Mouse (Mus musculus) adrenal gland, adult 18-20 months (tissue): ENCODE measurements at regions not wholly inside any gene's neighbourhood (a gene's known extent, or its start where the extent isn't known, plus 50 kb on each side); places are given as distances from the start of the nearest gene placed in this dataset.

Experiments used
- DNase-seq, 2 experiments: peaks; one replicate each; pipeline ENCODE4 v3.0.0; 2021 to 2022; ENCODE audit warnings: low spot score in 2 of 2

DNA sequence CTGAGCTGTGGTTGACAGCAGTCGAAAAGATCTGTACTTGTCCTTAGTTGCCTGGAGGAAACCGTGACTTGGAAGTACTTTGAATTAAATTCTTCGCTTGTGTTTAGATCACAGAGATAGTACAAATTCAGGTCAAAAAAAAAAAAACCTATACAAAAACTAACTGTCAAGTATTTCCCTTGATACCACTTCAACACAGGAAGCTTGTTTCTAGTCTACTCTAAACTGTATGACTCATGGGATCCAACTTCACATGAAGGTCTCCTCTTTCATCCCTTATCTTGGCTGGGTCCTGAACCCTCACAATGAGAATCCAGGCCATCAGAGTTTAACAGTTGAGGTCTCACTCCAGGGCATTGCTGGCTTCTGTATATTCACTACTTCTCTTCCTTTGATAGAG lies 54.8 kb downstream of the Tmem30b start:
- no peak for DNase-seq

DNA sequence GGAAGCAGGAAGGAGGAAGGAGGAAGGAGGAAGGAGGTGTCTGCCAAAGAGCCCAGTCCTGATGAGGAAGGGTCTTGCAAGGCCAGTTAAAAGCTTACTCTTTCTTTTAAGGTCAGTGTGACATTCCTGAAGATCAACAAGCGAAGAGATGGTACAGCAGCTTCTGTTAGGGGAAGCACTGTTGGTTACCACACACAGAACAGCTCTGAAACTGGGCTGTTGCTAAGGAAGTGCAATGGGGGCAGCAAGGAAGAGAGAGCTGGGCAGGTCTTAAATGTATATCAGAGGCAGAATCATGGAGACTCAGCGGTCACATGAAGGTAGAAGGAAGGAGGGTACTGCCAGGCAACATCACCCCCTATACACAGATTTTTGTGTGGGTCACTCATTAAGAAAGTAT lies 63.3 kb downstream of the Tmem30b start:
- DNase-seq, result no peak

- DNase-seq, result no peak
Measured at GRCm38 (mm10) chr12:73482275-73482674, 63.9 kb downstream of the Tmem30b start.

- DNase-seq, result no peak
Measured at GRCm38 (mm10) chr12:73481705-73482104, 64.5 kb downstream of the Tmem30b start.

- no peak for DNase-seq
Measured at GRCm38 (mm10) chr12:73481165-73481564, 65.0 kb downstream of the Tmem30b start.

- DNase-seq, result no peak
Measured at GRCm38 (mm10) chr12:73480610-73480971, 65.6 kb downstream of the Tmem30b start.

- DNase-seq, result no peak
Measured at GRCm38 (mm10) chr12:73479932-73480609, 66.1 kb downstream of the Tmem30b start.

- DNase-seq, result no peak
Measured at GRCm38 (mm10) chr12:73478641-73479040, 67.6 kb downstream of the Tmem30b start.

DNA sequence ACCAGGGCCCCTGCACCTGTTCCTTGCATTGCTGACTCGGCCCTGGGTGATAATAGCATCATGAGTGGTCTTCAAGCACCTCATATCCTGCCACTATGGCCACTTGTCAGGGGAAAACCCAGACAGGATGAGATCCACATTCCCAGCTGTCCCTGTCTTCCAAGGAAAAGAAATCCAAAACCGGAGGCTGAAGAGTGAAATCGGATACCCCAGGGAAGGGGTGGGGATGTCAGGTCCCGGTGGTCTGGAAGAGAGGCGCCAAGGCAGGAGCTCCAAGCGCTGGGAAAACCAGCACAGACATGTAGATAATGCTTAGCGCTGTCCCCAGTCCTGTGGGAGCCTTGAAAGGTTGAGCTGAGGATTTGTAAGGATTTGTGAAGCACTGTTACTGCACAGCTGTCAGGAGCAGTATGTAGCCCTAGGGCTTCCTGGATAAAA lies 69.8 kb downstream of the Tmem30b start:
- no peak for DNase-seq

DNA sequence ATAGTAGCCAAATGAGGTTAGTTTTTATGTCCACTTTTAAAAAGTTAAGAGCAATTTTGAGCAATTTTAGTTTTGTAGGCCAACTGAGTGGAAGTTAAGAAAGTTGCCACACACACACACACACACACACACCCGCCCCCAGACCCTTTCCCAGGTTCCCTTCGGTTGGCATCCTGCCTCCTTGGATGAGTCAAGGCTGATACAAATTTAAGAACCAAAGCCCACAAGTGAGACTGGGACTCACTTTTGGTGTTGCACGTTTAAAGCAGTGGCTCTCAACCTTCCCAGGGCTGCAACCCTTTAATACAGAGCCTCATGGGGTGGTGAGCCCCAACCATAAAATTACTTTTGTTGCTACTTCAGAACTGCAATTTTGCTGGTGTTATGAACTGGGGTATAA lies 70.4 kb downstream of the Tmem30b start:
- DNase-seq, result no peak

- no peak for DNase-seq
Measured at GRCm38 (mm10) chr12:73475020-73475419, 71.2 kb downstream of the Tmem30b start.

DNA sequence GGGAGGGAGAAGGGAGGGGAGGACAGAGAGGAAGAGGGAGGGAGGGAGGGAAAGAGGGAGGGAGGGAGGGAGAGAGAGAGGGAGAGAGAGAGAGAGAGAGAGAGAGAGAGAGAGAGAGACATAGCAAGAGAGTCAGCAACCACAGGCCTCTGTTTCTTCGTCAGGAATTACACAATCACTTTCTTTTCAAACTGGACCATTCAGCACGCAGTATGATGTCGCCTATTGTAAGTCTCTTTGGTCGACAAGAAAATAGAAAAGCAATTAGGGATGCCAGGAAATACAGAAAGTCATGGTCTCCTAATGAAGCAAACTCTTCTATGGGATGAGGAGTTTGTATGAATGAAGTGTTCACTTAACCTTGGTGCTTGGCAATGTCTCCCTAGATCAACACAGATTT lies 73.1 kb downstream of the Tmem30b start:
- DNase-seq, result no peak

DNA sequence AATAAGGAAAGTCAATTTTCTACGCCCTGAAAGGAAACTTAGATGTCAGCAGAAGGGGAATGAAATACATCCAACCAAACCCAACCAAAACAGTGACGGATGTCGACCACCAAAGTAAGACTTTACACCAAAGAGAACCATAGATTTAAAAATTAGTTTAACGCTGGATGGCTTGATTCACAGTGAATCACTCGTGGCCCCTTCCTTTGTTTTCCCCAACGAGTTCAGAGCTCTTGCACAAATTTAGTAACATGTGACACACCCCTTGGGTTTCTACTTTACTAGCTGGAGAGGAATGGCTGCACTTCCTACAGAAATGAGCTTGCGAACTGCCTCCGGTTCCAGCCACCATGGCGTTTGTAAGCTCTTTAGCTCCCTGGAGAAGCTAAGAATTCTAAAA lies 74.2 kb downstream of the Tmem30b start:
- no peak for DNase-seq

- DNase-seq, result no peak
Measured at GRCm38 (mm10) chr12:73466484-73466883, 79.7 kb downstream of the Tmem30b start.

DNA sequence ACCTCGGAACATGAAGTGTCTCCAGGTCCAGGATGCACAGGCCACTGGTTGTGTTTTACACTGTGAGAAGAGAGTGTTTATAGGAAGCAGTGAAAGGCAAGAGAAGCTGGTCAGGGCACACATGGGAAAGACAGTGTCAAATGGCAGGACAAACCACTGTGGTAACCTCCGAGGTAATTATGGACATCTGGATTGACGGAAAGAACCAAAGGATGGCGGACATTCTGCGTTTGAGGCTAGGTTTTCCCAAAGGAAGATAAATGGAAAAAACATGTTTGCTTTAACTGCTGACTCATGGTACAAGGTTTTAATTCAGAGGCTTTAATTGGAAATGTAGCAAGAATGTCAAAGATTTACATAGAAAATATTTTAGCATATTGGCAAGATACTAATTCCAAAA lies 80.2 kb downstream of the Tmem30b start:
- no peak for DNase-seq

GRCm38 (mm10) chr12:73464311-73464710 lies 81.9 kb downstream of the Tmem30b start:
- DNase-seq, result no peak

DNA sequence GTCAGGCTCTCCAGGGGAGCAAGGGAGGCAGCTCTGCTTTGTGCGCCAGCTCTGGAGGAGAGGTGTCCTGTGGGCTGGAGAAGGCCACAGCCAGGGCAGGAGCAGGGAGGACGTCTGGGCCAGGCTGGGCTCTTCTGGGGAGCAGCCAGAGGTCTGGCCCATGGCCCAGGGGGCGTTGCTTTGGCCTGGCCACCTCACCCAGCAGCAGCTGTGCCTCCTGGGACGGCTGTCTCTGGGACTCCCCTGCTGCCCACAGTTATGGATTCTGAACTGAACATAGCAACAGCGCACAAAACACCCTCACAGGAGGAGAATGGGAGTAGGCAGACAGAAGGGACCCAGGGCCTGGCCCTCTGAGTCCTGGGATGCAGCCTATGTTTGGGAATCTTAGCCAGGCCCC lies 84.1 kb downstream of the Tmem30b start:
- peak; percentile 30 to 54 for DNase-seq

DNA sequence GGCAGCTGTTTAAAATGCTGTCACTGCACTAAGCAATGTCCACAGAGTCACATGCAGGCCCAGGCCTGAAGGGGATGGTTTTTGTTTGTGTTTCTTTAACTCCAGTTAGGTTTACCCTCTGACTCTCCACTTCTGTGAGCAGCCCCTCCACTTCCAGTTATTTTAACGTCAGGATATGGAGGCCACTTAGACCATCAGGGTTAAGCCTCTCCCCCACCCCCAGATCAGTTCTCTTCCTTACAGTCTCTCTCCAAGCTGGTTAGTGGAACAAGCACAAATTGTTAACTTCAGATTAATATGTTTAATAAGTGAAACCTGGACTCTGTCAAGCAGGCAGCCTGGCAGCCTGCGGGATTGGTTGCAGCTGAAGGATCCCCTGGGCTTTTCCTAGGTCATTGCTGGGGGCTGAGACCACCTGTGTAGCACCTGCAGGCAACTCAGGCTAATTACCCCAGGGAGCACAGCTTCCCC lies 85.9 kb downstream of the Tmem30b start:
- DNase-seq, result no peak

DNA sequence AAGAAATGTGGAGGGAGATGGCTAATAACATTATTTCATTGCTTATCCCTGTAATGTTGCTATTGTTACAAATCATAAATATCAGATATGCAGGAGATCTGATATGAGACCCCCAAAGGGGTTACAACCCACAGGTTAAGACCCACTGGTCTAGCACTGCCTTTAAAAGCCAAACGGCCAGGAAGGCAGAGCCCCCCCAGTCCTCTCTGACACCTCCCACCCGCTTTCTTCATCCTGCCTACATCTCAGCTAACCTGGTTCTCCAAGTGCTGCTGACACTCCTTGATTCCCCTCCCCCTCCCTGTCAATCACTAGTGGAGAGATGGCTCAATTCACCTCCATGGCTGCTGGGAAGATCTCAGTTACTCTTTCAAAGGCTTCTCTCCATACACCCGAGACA lies 94.9 kb downstream of the Tmem30b start:
- DNase-seq, result no peak

DNA sequence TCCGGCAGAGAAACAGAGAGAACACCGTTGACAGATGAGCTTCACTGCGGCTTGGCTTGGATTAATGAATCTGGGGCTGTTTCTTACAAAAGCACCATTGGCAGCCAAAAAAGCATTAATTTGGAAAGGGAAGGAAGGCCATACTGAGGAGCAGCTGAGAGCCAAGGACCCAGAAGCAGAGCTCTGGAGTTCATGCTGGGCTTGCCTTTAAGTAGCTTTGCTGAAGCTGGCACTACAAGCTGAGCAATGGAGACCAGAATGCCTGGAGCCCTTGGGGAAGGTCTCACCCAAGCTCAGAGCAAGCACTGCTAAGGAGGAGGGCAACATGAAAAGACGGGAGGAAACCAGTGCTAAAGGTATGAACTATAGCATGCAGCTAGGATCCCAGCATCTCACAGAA lies 95.7 kb downstream of the Tmem30b start:
- DNase-seq, result no peak

DNA sequence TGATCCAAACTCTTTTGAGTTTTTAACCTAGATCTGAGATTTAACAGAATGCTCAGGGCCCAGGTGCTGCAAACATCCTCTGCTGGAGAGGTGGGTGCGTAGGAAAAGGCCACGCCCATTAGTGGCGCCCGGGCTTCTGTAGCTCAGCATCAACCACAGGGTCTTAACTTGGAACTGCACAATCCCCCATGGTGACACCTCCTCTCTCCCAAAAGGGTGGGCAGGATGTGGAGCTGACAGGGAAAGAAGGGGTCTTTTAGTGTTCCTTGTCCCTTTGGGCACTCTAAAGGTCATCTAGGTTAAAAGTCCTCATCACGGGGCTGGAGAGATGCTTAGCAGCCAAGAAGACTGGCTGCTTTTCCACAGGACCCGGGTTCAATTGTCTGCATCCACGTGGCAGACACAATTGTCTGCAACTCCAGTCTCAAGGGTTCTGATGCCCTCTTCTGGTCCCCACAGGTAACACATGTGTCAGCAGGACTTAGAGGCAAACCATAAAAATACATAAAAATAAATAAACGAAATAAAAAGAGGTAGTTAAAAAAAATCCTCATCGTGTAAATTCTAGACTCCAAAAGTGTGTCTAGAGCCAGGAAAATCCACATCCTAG lies 96.2 kb downstream of the Tmem30b start:
- peak; percentile 33 to 37 for DNase-seq

GRCm38 (mm10) chr12:73449069-73449468 lies 97.1 kb downstream of the Tmem30b start:
- peak; percentile 33 to 45 for DNase-seq

- no peak for DNase-seq
Measured at GRCm38 (mm10) chr12:73448388-73448965, 97.7 kb downstream of the Tmem30b start.
